Mouse (Mus musculus): ENCODE data around the gene Ift140. TPM values are rescaled to one million over a fixed set of nuclear protein-coding genes. Genes with fewer than 3 reads are reported as not detected.
"Not testable (repeated sequence)": the region's sequence is repeated elsewhere in the genome, so short reads cannot be mapped to it uniquely, and the experiment has no call there.

Ift140 gene
- total and polyA plus RNA-seq, 3 experiments, result 3.1 to 5.2 (median 5.0) TPM

DNA sequence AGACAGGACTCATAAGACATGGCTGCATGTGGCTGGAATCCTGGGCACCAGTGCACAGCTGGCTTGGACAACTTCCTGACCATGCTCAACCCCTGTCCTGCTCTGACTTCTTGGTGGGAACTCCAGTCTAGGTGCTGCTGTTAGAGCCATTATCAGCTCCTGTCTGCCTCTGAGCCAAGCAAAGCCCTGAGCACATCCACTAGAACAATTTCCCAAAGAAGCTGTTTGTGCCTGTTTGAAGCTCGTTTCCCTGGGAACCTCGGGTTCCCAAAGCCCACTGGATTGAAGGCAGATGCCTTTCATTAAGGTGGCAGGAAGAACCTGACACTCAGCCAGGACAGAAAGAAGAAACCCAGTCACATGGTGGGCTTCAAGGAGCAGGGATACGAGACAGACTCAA is 104.5 kb downstream of the Ift140 start, which contains the start of gene Ptx4:
Gene Ptx4 (plus strand): TSS at position 355 of the 400 bp plus-strand sequence.
- Histone ChIP-seq H3K4me1 (ENCODE audit: control insufficient read depth, insufficient read depth, low read length) (peaks cover 2% of the 10 kb centered on the region; the same call in 1 of the 2 replicates), H3K4me3 (no peak within 1 kb of the TSS), H3K9ac (ENCODE audit: low read depth, low read length) (no peak within 1 kb of the TSS), H3K27ac (no peak within 1 kb of the TSS), H3K79me2 (replicated peaks; ENCODE audit: control insufficient read depth, insufficient read depth, low read length) (no peaks in the 10 kb centered on the region), H3K27me3 (ENCODE audit: control insufficient read depth, insufficient read depth, low read length) (no peaks in the 10 kb centered on the region), H3K36me3 (ENCODE audit: control insufficient read depth, insufficient read depth, low read length) (no peaks in the 10 kb centered on the region)
- peak in 1 of 2 experiments; percentile 34 for DNase-seq
- intact Hi-C loops (cut with DNase I), result no loop called here
- TF ChIP-seq EP300 (IDR thresholded peaks at IDR 0.05; ENCODE audit: insufficient read depth, low read depth, low read length) (no peak), POLR2A (IDR thresholded peaks at IDR 0.05; ENCODE audit: insufficient read depth, low read depth, low read length) (no peak), CTCF (IDR thresholded peaks at IDR 0.05) (no peak)
- 17% methylated on average over 3 of the region's 3 CpGs for WGBS

DNA sequence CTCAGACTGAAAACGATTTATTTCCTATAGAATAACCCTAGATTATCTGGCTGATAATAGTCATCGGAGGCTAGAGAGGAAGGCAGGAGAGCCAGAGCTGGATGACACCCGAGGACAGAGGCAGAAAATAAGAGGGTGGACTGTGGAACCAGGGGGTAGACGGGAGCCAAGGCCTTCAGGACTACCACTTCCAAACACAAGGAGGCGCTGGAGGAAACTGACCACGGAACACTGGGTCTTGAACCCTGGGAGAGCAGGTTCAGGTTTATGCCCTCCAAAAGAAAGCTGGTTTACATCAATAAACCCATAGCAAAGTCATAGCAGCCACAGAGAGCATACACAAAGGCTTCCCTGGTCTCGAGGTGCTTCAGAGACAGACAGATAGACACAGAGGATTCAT is 108.1 kb downstream of the Ift140 start:
- Histone ChIP-seq H3K36me3 (ENCODE audit: control insufficient read depth, insufficient read depth, low read length) (no peaks in the 10 kb centered on the region), H3K9ac (ENCODE audit: low read depth, low read length) (no peak overlapping the region), H3K27ac (no peak overlapping the region), H3K27me3 (ENCODE audit: control insufficient read depth, insufficient read depth, low read length) (no peaks in the 10 kb centered on the region), H3K4me3 (no peak overlapping the region), H3K79me2 (replicated peaks; ENCODE audit: control insufficient read depth, insufficient read depth, low read length) (no peaks in the 10 kb centered on the region), H3K4me1 (ENCODE audit: control insufficient read depth, insufficient read depth, low read length) (peaks cover 2% of the 10 kb centered on the region; the same call in 1 of the 2 replicates)
- intact Hi-C loops (cut with DNase I), result no loop called here
- 32% methylated on average over 7 of the region's 7 CpGs for WGBS
- TF ChIP-seq EP300 (IDR thresholded peaks at IDR 0.05; ENCODE audit: insufficient read depth, low read depth, low read length), result no peak
- no peak for TF ChIP-seq POLR2A (IDR thresholded peaks at IDR 0.05; ENCODE audit: insufficient read depth, low read depth, low read length)
- TF ChIP-seq CTCF (IDR thresholded peaks at IDR 0.05), result peak; percentile 61
- DNase-seq, result no peak

DNA sequence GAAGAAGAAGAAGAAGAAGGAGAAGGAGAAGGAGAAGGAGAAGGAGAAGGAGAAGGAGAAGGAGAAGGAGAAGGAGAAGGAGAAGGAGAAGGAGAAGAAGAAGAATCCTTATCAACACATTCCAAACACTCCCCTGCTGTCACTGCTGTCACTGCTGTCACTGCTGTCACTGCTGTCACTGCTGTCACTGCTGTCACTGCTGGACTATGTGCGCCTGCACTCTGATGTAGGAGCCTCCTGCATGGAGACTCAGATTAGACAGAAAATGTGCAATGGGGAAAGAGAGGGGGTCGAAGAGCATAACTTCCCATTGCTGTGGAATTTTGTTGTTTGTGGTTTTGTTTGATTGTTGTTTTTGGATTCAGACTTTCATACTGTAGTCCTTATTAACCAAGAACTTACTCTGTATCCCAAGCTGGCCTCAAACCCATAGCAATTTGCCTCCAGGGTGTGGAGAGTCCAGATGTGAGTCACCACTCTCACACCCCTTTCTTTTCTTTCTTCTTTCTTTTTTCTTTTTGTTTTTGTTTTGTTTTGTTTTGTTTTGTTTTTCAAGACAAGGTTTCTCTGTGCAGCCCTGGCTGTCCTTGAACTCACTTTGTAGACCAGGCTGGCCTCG is 109.7 kb downstream of the Ift140 start:
- WGBS, result 65% methylated on average over 3 of the region's 3 CpGs
- H3K9ac ChIP-seq (ENCODE audit: low read depth, low read length); H3K4me1 ChIP-seq (ENCODE audit: control insufficient read depth, insufficient read depth, low read length); H3K36me3 ChIP-seq (ENCODE audit: control insufficient read depth, insufficient read depth, low read length); H3K27me3 ChIP-seq (ENCODE audit: control insufficient read depth, insufficient read depth, low read length); DNase-seq; H3K4me3 ChIP-seq; intact Hi-C loops (cut with DNase I); H3K27ac ChIP-seq; H3K79me2 ChIP-seq (replicated peaks; ENCODE audit: control insufficient read depth, insufficient read depth, low read length): not testable (repeated sequence)

DNA sequence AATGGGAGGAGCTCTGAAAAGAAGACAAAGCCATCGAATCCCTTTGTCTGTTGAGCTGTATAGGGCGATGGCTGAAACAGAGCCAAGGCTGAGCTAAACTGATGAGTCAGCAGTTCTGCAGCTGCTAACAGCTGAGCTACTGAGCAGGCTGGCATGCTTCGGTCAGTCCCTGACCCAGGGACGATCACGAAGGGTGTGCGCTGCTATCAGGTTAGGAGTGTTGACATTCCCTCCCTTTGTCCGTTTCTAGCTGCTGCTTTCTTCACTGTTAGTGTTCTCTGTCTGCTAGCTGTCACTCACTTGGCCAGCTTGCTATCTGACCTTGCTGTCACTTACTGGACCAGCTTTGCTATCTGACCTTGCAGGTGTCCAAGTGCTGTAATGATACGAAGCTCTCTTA is 111.2 kb downstream of the Ift140 start:
- peak in 1 of 2 experiments; percentile 20 for DNase-seq
- Histone ChIP-seq H3K27ac (no peak overlapping the region), H3K36me3 (ENCODE audit: control insufficient read depth, insufficient read depth, low read length) (no peaks in the 10 kb centered on the region), H3K4me3 (no peak overlapping the region), H3K9ac (ENCODE audit: low read depth, low read length) (no peak overlapping the region), H3K27me3 (ENCODE audit: control insufficient read depth, insufficient read depth, low read length) (no peaks in the 10 kb centered on the region), H3K79me2 (replicated peaks; ENCODE audit: control insufficient read depth, insufficient read depth, low read length) (no peaks in the 10 kb centered on the region), H3K4me1 (ENCODE audit: control insufficient read depth, insufficient read depth, low read length) (peaks cover 2% of the 10 kb centered on the region; the same call in 1 of the 2 replicates)
- no peak for TF ChIP-seq CTCF (IDR thresholded peaks at IDR 0.05)
- no peak for TF ChIP-seq EP300 (IDR thresholded peaks at IDR 0.05; ENCODE audit: insufficient read depth, low read depth, low read length)
- no peak for TF ChIP-seq POLR2A (IDR thresholded peaks at IDR 0.05; ENCODE audit: insufficient read depth, low read depth, low read length)
- intact Hi-C loops (cut with DNase I), result no loop called here
- WGBS, result 19% methylated on average over 8 of the region's 8 CpGs

DNA sequence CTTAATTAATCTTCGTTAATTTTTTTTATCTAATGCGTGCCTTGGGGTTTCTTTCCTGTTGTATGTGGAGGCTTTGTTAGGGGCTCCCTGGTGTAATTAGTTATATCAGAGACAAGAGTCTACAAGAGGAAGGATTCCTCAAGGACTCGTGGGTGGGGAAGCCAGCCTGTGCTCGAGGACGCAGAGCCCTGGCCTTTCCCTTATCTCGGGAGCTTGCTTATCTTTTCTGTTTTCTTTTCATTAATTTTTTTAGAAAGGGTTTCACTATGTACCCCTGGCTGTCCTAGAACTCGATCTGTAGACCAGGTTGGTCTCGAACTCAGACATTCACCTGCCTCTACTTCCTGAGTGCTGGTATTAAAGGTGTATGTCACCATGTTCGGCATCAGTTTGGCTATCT is 111.8 kb downstream of the Ift140 start:
- Histone ChIP-seq H3K9ac (ENCODE audit: low read depth, low read length) (no peak overlapping the region), H3K27ac (no peak overlapping the region), H3K4me3 (no peak overlapping the region), H3K4me1 (ENCODE audit: control insufficient read depth, insufficient read depth, low read length) (peaks cover 2% of the 10 kb centered on the region; the same call in 1 of the 2 replicates), H3K27me3 (ENCODE audit: control insufficient read depth, insufficient read depth, low read length) (no peaks in the 10 kb centered on the region), H3K36me3 (ENCODE audit: control insufficient read depth, insufficient read depth, low read length) (no peaks in the 10 kb centered on the region), H3K79me2 (replicated peaks; ENCODE audit: control insufficient read depth, insufficient read depth, low read length) (no peaks in the 10 kb centered on the region)
- intact Hi-C loops (cut with DNase I), result no loop called here
- no peak for TF ChIP-seq POLR2A (IDR thresholded peaks at IDR 0.05; ENCODE audit: insufficient read depth, low read depth, low read length)
- TF ChIP-seq CTCF (IDR thresholded peaks at IDR 0.05), result no peak
- no peak for TF ChIP-seq EP300 (IDR thresholded peaks at IDR 0.05; ENCODE audit: insufficient read depth, low read depth, low read length)
- no peak for DNase-seq
- WGBS, result 51% methylated on average over 9 of the region's 9 CpGs

DNA sequence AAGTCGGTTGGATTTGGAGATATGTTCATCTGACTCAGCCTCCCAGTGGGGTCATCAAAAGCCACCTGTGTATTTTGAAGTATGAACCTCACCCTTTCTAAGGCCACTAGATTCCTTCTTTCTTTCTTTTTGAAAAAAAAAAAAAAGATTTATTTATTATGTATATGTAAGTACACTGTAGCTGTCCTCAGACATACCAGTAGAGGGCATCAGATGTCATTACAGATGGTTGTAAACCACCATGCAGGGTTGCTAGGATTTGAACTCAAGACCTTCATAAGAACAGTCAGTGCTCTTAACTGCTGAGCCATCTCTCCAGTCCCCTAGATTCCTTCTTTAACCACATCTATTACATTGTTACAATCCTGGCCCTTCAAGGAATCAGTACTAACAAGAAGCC is 114.2 kb downstream of the Ift140 start:
- no peak for TF ChIP-seq EP300 (IDR thresholded peaks at IDR 0.05; ENCODE audit: insufficient read depth, low read depth, low read length)
- peak; percentile 32 for TF ChIP-seq CTCF (IDR thresholded peaks at IDR 0.05)
- no peak for TF ChIP-seq POLR2A (IDR thresholded peaks at IDR 0.05; ENCODE audit: insufficient read depth, low read depth, low read length)
- intact Hi-C loops (cut with DNase I), result loop anchor here (5.0 kb wide), 1 partner anchor 142 kb away; the partner anchor contains the start of gene Ube2i
- WGBS, result 73% methylated on average over 1 of the region's 1 CpGs

More for the DNA sequence above, 114.2 kb downstream of the Ift140 start:
- Histone ChIP-seq H3K79me2 (replicated peaks; ENCODE audit: control insufficient read depth, insufficient read depth, low read length) (peaks cover 3% of the 10 kb centered on the region; the same call in 1 of the 2 replicates), H3K27me3 (ENCODE audit: control insufficient read depth, insufficient read depth, low read length) (no peaks in the 10 kb centered on the region), H3K36me3 (ENCODE audit: control insufficient read depth, insufficient read depth, low read length) (no peaks in the 10 kb centered on the region), H3K27ac (no peak overlapping the region), H3K4me1 (ENCODE audit: control insufficient read depth, insufficient read depth, low read length) (peaks cover 6% of the 10 kb centered on the region), H3K4me3 (no peak overlapping the region), H3K9ac (ENCODE audit: low read depth, low read length) (no peak overlapping the region)
- DNase-seq, result no peak
